Mouse (Mus musculus): ENCODE data around the gene Rnf217.
A peak's percentile ranks its signal among the peaks of the same experiment; 100 is the strongest.

The Rnf217 gene

DNA sequence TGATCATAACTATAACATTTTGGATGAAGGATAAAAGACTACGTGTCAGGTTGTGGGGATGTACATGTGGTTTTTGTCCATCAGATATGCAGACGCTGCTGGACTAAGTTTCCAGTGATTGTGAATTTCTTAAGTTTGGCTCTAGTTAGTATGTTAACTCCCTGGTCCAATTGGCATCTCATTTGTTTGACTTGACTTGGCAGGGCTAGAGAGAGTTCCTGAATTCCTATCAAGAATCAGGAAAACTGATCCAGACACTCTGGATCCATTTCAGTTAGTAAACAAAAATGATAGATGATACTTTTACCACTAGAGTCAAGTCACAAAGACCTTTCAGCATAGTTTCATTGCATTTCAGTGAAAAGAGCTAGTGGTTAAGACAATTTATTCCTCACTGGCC, 112.1 kb downstream of the Rnf217 start:
- no peak for DNase-seq (ENCODE audit: low spot score in 2 of 2)

DNA sequence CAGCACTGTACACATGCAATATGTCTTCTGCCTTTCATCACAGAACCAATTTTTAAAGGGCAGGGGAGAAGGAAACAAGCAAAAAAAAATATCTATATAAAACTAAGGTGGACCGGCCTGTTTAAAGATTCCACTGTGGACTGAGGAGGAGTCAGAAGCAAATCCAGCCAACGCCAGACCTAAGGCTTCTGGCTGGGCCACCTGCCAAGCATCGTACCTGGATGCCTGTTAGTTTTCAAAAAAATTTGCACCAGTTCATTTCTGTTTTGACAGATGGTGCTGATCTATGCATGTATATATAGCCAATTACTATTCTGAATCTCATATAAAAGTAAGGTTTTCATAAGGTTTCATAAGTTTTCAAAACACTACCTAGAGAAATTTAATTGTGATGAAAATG, 113.2 kb downstream of the Rnf217 start:
- DNase-seq (ENCODE audit: low spot score in 2 of 2): no peak

DNA sequence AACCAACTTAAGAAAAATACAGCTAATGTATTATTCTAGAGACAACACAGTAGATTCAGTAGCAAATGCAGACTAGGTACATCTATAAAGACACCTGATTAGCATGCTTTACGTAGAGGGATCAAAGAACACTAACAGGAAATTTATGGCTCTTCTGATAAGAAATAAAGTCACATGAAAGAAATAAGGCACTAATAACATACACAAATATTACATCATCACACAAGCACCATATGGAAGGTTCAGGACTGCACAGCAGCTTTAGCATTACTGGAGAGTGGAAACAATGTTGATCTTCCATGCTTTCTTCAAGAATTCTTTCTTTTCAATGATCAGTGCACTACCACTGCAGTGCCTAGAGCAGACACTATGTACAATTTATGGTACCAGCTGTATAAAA, 114.7 kb downstream of the Rnf217 start:
- no peak for DNase-seq (ENCODE audit: low spot score in 2 of 2)

DNA sequence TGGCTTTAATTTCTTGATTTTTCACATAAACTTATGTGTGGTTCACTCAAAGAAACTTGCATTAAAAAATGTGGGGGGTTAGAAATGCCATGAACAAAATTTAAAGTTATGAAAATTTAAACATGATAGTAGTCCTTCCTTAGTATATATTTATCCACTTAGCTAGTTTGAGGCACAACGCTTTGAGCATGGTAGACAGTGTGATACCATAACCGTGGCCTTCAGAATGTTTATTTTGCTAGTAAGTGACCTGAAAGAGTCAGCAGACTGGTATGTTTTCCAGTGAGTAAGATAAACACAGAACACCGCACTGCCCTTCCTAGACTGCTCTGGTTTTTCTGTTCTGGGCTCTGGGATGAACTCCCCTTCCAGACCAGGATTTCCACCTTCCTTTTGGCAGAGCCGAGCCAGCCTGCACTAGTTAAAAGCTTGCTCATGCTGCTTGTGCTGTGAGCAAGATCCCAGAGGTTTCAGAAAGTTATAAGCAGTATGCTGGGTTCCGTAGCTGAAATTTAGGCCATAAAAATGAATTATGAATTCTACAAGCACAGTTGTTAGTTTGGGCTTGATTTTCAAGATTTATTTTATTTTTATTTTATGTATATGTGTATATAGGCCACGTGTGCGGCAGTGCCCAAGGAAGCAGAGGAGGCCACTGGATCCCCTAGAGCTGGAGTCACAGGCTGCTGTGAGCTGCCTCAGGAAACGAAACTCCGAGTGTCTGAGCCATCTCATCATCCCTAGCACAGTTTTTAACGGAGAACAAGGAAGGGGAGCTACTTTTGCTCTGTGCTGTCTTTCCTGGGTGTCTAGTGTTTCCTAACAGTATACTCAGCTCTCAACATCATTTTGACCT, 141.7 kb downstream of the Rnf217 start:
- DNase-seq (ENCODE audit: low spot score in 2 of 2): no peak

DNA sequence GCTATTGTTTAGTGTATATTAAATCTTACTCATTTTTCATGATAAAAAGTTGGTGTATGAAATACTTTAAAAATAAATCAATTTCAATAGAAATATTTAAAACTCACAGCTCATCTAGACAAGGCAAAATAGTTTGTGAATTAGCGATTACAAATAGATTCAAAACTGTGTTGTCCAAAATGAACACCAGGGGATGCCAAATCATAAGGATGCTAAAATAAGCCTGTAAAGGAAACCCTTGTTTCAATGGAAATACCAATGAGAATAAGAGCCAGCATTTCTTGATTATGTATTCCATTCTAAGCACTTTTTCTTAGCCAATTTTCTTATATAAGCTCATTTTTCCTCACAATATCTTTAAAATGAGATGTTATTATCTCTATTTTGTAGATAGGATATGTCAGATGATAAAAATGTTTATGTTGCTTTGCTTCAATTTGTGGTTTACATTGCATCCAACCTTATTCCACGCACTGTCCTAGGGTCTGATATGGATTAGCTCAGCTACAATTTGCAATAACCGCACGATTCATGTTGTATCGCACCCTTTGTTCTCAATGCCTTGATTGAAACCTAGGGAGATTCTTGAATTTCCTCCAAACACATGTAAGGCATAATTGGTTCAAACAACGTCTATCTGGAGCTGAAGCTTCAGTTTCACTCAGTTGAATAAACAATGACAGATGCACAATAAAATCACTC, 143.0 kb downstream of the Rnf217 start:
- DNase-seq (ENCODE audit: low spot score in 2 of 2): peak in 1 of 2 experiments; percentile 20

DNA sequence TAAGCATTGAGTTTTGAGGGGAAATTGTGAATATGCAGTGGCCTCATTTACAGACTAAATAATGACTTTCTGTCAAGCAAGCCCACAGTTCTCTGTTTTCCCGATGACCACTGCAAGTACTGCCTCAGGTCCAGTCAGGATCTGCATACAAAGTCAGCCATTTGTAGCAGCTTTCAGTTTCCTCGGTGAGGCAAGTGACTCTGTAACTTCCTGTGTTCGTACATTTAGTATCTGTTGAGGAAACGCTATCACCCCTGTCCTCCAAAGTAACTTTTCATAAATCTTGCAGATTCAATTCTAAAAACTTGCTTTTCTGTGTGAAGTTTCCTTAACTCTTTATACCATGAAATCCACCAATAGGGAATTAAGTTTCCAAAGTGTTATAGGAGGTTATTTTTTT, 143.6 kb downstream of the Rnf217 start:
- no peak for DNase-seq (ENCODE audit: low spot score in 2 of 2)

DNA sequence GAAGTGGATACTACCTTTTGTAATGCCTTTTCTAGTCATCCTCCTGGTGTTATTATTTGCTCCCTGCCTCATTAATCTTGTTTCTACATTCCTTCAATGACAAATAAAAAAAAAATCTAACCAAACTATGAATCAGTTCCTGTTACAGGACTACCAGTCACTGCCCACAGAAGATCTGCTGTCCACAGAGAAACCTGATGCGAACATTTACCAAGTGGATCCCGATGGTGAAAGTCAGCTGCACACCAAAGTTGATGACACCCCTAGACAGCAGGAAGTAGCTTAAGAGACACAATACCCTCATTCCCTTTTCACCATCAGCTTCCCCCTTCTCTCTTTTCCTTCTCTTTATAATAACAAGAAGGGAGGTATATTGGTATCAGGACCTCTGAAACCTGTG, 145.9 kb downstream of the Rnf217 start:
- no peak for DNase-seq (ENCODE audit: low spot score in 2 of 2)

DNA sequence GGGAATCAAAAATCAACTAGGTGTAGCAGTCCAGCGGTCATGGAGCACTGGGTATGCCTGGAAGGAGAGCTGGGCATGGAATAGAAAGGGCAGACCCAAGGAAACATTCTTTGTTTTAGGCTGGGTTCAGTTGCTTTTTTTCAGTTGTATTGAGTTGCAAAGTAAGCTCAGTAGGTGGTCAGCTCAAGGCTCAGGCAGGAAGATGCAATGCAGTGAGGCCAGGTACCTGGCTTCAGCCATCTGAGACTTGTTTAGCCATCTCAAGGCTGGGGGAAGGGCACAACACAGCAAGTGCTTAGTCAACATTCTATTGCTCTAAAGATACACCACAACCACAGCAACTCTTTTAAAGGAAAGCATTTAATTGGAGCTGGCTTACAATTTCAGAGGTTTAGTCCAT, 152.2 kb downstream of the Rnf217 start:
- DNase-seq (ENCODE audit: low spot score in 2 of 2): no peak

DNA sequence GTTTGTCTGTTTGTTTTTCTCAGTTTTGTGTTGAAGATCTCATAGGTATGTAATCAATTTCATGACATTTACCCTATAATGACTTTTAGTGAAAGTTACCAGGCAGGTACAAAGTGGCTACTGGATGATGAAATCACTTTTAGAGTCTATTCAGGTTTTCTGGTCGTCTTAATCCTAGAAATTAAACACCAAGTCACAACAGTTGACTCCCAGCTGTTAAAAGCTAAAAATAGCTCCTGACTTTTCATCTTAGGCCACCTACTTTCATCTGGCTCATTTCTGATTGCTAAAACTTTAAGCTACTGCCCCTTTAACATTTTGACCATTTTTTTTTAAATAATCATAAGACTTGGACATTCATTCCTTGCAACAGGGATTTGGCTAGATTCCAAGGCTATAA, 161.9 kb downstream of the Rnf217 start:
- no peak for DNase-seq (ENCODE audit: low spot score in 2 of 2)

DNA sequence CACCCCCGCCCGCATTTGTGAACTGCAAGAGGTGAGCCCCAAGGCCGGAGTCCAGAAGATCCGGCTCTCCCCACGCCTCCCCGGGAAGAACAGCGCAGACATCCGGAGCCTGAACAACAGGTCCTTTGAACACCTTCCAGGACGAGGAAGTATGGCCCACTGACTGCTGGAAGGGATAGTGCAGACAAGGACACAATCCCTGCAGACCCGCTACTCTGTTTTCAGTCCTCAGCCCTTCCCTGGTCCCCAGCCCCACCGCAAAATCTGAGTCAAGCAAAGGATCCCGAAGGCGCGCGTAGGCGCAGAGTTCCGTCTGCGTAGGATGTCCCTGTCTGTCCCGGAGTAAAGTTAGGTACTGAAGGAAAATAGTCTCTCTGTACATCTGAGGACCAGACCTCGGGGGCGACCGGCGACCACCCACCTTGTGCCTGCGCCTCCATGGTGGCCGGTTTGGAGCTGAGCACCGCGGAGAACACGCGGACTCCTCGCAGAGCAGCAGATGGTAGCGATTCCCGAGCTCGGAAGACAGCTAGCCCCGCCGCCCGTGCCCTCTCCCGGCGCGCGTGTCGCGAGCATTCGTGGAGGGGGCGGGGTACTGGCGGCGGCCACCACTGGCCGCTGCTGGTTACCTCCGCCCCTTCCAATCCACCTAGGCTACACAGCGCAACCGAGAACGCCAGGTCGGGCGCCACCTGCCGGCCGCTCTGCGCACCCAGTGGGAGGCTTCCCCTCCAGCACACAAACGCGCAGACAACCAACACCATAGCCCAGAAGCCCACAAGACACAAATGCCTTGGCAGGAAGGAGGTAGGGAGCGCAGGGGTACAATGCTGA, 163.5 kb downstream of the Rnf217 start, which contains the start of gene Tpd52l1:
Gene Tpd52l1 (minus strand): TSS at position 668 of the 834 bp plus-strand sequence.
- peak; percentile 85 to 86 for DNase-seq (ENCODE audit: low spot score in 2 of 2)

DNA sequence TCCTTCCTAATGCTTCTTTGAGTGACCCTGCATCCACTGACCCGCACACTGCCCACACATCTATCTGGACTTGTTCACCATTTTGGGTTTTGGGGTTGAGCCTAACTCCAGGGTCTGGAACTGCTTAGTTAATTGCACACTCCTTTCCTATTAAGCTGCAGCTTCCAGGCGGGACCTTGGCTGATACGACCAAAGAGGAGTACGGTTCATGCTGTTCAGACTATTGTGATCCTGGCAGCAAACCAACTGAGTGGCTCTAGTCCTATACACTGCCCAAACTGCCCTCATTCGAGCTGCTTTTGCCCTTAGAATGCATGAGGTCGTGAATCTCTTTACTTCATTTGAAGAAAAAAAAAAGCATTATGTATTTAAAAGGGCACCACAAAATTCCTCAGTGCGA, 164.8 kb downstream of the Rnf217 start:
- no peak for DNase-seq (ENCODE audit: low spot score in 2 of 2)

Data from frontal cortex, postnatal 36 days (tissue).